Mouse (Mus musculus) T-helper 2 cell (primary cell): ENCODE results near the gene Ppp2r3c.
"Not testable (repeated sequence)": the region's sequence is repeated elsewhere in the genome, so short reads cannot be mapped to it uniquely, and the experiment has no call there.

Experiments used
- in situ Hi-C: fragments of 300-600 bp; cut with MboI, MseI; formaldehyde crosslinking; loops from one replicate; pipeline ENCODE4 v1.15.1; 2025; ENCODE audit warnings: high pct_unique_total_duplicates

The Ppp2r3c gene

DNA sequence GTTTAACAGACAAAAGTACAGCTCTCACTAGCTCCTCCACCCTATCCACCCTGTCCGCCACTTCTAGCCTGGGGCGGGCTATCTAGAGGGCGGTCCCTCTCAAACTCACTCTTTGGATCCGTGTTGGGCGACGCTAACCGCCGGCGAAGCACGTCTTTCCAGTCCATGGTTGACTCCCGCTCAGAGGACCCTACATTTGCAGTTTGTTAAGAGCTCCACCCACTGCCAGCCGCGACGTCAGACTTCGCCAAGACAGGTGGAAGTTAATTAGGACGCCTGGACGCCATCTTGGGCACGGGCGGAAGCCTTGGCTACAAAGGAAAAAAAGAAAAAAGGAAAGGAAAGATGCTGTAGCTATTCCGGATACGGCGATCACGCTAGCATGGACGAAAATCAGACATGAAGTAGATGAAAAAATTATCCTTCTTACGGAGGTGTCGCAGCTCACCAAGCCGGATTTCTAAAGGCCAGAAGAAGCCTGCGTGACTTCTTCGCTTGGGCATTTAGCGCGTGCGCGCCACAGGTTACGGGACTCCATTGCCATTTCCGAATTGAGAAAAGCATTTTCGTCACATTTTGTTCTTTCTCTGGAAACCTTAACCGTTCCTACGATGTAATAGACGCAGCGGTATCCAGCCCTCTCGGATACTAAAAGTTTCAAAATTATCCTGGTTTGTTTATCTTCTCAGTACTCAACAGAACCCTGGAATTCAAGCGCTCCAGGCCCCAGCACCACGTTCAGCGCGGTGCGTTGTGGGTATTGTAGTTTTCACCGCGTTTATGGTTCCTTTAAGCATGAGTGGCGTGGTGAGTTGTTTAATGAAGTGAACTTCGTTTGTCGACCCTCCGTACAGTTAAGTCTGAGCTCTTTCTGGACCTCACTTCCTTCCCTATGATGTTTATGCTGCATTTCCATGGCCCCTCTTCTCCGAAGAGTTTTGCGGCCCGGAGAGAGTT lies at the start of gene Ppp2r3c:
TSS of gene Ppp2r3c (minus strand) at position 514 of the 957 bp plus-strand sequence.
- in situ Hi-C loops, result no loop called here

DNA sequence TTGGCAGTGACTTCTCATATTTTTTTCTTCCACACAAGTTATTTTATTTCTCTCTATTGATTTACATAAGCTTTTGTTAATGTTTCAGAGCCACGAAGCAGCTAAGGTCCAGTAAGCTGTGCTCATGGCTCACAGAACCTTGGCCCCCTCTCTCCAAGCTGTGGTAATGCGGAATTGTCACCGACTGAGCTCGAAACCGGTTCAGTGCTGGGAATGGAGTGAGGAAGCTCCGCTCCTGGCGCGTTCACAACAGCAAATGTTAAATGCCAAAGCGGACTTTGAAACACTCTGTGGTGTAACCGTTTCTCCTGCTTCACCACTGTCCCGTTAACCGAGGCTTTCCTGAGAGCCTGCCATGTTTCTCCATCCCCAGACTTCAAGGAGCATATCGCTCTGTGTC lies 41.8 kb upstream of the Ppp2r3c start:
- in situ Hi-C loops, result no loop called here

DNA sequence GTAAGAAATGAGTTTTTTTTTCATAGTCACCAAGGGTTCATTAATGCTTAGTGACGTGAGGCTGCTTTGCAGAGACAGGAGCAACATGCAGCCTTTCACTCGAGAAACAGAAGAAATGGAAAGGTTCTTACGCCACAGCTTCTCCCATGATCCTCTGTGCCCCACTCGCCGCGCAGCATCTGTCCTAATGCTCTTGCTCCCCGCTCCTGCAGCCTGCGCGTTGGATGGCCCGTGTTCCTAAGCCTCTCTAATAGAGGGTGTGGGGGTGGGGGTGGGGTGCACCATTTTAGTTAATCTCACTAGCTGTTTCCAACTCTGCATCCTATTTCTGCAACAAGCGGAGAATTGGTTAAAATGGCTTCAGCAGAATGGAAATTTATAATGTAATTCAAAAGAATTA lies 41.2 kb upstream of the Ppp2r3c start:
- in situ Hi-C loops, result no loop called here

DNA sequence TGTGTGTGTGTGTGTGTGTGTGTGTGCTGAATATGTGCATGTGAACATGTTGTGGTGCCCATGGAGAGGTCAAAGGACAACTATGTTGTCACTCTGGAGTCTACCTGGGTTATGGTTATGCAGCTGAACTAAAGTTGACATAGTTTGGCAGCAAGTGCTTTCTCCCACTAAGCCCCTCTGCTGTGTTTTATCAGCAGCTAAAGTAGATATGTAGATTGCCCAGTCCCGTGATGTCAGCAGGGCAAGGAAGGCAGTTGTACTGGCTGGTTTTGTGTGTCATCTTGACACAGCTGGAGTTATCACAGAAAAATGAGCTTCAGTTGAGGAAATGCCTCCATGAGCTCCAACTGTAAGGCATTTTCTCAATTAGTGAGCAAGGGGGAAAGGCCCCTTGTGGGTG lies 40.2 kb upstream of the Ppp2r3c start:
- in situ Hi-C loops, result not testable (repeated sequence)

DNA sequence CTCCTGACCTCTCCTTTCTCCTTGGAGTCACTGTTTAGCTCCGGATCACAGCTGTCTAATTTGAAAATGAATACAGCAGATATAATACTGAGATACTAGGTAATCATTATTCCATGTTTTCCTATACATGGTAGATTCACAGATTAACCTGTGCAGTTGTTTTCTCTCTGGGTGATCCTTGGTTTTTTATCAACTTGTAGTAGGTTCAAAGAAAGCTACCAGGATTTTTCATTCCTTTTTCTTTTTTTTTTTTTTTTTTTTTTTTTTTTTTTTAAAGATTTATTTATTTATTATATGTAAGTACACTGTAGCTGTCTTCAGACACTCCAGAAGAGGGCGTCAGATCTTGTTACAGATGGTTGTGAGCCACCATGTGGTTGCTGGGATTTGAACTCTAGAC lies 35.7 kb upstream of the Ppp2r3c start:
- in situ Hi-C loops, result loop anchor here (5.0 kb wide), 1 partner anchor 49 kb away; no protein-coding TSS in a partner anchor

DNA sequence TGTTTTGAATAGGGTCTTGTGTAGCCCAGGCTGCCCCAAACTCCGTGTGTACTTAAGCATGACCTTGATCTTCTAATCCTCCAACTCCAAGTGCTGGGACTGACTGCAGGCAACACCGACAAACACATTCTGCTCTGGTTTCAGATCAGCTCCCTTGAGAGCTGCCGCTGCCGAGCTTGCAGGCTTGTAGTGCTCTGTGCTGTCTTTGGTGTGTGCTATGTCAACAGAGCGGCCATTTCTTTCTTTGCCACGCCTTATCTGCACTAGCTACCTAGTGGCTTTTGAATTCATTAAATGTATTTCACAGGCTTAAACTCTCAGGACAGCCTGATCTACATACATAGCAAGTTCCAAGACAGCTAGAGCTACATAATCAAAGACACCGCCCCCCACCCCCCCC lies 30.9 kb upstream of the Ppp2r3c start:
- in situ Hi-C loops, result no loop called here

DNA sequence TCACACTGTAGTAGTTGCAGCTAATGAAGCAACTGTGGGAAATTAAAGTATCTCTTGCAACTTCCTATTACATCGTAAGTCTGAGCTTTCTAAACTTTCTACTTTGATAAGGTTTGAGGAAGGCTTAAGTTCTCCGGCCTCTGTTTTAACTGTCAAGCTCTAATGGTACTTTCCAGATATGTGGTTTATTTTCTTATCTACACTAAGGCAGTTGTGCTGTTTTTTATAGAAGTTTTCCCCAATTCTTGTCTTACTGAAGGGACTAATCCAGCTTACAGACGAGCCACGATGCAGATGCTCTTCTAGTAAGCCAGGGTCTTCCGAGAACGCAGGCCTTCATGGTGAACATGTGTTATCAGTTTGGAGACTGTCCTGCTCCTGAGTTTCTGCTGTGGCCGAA lies 26.6 kb upstream of the Ppp2r3c start:
- in situ Hi-C loops, result no loop called here

DNA sequence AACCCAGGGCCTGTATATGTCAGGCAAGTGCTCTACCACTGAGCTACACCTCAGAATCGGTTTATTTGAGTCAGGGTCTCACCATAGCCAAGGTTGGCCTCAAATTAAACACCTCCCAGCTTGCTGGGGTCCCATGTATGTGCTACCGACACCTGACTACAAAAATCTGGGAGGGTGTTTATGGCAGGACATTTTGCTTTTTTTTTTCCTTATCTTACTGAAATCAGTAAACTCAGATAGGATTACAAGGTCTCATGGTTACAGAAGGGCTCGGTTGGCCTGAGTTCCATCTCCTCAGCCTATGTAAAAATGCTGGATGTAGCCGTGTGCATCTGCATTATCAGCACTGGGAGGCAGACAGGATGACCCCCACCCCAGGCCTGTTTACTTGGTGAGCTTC lies 26.0 kb upstream of the Ppp2r3c start:
- in situ Hi-C loops, result no loop called here

DNA sequence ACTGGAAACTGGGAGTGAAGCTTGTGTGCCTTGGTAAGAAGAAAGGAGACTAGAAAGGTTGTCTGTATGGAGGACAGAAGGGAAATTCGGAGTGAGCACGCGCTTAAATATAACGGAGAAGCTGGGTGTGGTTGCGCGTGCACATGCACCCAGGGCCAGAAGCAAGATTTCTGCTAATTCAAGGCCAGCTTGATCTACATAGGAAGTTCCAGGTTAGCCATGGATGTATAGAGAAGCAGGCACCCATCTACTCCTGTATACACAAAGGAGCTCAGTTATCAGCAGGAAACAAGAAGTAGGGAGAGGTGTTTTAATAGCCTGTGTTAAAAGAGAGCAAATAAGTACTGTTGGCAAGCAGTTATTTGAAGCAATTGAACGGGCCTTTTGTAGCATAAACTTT lies 22.9 kb upstream of the Ppp2r3c start:
- in situ Hi-C loops, result no loop called here

DNA sequence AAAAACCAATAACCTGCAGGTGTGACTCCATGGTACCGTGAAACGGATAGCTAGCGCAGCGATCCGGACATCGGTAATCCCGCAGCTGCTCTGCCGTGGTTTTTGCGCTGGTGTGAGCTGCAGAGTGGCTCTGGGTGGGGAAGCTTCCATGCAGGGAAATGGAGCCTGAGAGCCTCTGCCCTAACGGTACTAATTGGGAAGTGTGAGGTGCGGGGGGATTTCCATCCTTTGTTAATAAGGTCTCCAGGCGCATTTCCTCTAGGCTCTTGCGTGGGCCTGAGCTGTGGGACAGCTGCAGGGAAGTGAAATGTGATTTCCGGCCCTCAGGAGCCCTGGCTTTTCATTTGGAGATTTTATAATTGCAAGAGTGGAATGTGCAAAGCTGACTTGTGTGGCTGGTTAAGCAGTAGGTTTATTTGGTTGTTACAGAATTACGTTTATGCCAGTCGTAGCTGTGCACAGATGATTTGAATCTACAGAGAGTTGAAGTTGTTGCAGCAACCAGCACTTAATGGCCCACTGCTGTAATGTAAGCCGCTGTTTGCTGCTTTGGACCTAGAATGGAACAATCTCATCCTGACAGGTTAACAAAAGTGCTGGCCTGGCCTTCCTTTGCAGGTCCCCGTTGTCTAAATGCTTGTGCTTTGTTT lies 19.0 kb upstream of the Ppp2r3c start:
- in situ Hi-C loops, result no loop called here

DNA sequence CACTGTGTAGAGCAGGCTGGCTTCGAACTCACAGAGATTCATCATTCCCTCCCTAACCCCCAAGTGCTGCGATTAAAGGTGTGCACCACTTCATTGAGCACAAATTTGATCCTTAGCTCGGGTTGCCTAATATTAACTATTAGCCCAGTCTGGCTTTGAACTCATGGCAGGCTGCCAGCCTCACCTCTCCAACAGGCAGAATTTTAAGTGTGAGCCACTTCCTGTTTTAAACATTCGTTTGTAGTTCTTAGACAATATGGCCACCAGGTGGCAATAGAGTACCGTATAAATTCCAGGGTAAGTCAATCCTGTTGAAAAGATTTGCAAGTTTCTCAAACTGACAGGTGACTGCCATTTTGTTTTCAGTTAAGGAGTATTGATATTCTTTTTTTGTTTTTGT lies 12.4 kb upstream of the Ppp2r3c start:
- in situ Hi-C loops, result loop anchor here (5.0 kb wide), 1 partner anchor 187 kb away; no protein-coding TSS in a partner anchor

DNA sequence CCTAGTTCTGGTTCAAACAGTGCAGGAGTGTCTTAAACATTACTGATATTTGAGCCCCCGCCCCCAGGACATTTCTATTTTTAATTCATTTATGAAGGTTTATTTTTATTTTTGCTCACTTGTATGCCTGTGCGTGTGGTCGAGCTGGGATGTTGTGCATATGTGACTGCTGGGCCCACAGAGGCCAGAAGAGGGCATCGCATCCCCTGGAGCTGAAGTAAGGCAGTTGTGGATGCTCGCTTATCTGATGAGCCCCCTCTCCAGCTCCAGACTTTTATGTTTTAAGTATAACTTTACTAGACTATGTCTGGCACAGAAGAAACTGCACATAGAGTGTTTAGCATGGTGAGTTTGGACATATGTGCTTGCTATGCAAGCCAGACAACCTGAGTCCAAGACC lies 11.1 kb upstream of the Ppp2r3c start:
- in situ Hi-C loops, result no loop called here

DNA sequence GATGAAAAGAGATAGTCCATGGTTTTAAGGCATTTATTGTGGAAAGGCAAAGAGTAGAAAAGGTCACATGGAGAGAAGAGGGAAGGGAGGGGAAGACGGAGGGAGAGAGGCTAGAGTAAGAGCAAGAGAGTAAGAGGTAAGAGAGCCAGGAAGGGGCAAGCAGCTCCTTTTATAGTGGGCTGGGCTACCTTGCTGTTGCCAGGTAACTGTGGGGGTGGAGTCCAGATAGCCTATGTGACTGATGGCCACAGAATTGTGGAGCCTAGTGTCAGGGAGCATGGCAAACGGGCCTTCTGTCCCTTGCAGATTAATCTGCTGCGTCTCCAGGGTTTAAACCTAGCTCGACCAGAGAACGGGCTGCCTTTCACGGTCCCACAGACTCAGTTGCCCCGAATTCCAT lies 9.0 kb upstream of the Ppp2r3c start:
- in situ Hi-C loops, result no loop called here

DNA sequence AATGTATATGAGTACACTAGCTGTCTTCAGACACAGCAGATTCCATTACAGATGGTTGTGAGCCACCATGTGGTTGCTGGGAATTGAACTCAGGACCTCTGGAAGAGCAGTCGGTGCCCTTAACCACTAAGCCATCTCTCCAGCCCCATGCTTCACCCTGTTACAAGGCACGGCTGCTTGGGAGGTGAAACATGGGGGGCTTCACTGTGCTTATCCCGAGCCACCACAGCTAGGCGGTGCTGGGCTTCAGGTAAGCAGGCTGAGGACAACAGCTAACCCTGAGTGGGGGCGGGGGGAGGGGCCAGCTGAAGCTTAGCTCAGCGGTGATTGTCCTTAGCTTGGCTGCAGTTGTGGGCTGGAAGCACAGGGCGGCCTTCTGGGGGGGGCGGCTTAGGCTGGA lies 6.7 kb upstream of the Ppp2r3c start:
- in situ Hi-C loops, result no loop called here

DNA sequence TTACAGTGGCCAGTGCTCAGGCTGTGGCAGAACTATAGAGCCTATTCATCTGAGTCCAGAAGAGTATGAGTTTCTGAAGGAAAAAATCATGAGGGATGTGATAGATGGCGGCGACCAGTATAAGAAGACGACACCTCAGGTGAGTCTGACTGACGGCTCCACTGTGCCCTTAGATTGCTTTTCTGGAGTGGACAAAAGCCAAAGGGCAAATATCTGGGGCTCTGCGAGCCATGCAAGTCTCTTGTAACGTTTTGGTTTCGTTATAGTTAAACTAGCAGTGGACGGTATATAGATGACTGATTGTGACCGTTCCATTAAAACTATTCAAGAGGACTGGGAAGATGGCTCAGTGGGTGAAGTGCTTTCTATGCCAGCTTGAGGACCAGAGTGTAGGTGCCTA lies 5.9 kb upstream of the Ppp2r3c start:
- in situ Hi-C loops, result no loop called here

DNA sequence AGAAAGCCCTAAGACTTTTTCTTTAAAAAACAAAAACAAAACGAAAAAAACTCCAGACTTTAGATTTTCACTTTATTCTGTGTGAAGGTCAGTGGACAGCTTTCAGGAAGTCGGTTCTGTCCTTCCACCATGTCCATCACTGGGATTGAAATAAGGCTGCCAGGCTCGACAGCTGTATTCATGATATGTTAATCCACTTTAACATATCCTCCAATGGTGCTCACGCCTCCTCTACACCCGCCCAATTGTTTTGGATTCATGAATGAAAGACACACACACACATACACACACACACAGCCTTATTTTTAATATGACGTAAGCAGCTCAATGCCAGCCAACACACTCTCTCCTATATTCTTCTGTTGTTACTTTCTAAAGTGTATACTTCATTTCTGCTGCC lies 4.8 kb upstream of the Ppp2r3c start:
- in situ Hi-C loops, result no loop called here

DNA sequence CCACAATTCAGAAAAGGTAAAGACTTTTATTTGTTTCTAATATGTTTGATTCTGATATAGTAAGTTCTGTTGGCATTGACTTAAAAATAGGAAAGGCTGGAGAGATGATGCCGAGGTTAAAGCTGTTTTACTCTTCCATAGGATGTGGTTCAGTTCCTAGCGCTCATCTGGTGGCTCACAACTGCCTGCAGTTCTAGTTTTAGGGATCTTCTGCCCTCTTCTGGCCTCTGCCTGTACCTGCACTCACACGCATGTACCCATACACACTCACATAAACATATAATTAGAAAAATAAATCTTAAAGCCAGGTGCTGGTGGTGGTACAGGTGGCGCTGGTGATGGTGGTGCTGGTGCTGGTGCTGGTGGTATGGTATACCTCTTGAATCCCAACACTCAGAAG lies 3.6 kb upstream of the Ppp2r3c start:
- in situ Hi-C loops, result no loop called here

DNA sequence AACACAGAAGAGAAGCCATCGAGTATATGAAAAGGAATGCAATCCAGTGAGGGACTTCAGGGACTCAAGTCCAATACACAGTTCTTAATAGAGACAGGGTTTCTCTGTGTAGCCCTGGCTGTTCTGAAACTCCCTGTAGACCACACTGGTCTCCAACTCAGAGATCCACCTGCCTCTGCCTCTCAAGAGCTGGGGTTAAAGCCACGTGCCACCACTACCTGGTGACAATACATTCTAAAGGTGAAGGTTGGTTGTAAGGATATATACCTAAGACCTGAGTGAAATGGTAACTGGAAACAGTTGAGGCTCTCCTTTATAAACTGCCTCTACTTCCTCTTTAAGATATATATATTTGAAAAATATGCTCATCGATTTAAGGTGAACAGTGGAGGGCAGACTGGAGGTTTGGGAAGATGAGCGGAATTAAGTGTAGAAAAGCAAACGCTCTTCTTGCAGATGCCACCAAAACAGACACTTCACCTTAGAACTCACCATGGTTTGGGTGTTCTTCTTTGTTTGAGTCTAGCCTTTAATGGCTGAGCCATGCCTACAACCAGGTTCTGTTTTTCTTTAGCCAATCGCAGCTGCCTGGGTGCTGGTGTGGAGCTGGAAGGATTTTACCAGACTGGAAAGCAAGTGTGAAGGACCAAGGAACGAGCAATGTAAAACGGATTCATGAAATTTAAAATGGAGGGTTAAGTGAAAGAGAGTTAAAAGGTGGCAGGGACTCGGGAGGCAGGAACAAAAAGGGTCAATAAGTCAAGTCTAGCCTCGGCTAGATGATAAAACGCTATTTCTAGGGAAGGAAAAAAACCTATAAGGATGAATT lies 1.1 kb downstream of the Ppp2r3c start:
- in situ Hi-C loops, result no loop called here

DNA sequence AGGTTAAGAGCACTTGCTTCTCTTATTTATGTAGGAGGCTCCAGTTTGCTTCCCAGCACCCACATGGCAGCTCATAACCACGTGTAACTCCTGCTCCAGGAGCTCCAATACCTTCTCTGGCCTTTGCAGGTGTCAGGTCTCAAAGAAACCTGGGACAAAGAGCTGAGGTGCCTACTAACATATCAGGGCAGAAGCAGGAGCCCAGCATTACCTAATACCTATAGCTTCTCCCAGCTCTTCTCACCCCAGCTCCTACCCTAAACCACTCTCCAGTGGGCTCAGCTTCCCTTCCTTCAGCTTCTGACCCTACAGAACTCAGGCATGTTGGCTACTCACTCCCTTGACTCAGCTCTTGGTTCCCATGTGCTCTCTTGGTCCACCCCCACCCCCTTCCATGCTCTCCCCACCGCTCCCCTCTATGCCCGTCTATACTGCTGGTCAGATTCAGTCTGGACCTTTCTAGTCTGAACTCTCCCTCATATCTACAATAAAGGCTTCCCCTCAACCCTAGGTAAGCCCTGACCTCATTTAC lies 1.9 kb downstream of the Ppp2r3c start:
- in situ Hi-C loops, result no loop called here

DNA sequence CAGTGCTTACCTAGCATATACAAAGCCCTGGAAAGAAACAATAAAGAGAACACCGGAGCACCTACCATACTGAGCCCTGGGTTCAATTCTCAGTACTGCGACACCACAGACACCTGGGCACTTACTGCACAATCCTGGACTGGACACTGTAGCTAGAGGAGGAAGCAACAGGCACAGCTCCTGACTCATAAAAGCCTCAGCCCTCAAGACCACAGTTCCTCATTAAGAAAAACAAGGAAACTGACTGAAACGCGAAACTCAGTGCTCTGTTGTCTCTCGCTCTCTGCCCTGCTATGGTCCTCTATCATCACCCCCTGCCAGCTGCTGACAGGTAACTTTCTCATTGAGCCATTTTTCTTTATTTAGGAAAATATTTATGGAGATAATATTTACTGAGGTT lies 3.5 kb downstream of the Ppp2r3c start, which contains the start of gene 1110008L16Rik:
TSS of gene 1110008L16Rik (plus strand) at position 242 of the 400 bp plus-strand sequence.
- in situ Hi-C loops, result no loop called here

DNA sequence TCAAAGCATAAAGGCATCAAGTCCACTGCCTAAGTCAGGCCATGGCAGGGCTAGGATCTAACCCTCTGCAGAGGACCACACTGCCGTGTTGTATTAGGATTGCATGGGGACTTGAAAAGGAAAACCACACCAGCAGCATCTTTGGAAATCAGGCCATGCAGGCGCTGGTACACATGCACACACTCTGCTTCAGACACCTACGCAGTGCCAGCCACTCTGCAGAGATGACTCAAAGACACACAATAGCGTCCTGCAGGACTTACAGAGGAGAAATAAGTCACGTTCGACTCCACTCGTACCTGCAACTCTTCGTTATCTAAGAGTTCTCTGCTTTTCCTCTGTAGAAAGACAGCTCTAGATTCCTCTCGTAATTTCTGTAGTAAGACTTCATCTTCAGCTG lies 4.7 kb downstream of the Ppp2r3c start:
- in situ Hi-C loops, result no loop called here

DNA sequence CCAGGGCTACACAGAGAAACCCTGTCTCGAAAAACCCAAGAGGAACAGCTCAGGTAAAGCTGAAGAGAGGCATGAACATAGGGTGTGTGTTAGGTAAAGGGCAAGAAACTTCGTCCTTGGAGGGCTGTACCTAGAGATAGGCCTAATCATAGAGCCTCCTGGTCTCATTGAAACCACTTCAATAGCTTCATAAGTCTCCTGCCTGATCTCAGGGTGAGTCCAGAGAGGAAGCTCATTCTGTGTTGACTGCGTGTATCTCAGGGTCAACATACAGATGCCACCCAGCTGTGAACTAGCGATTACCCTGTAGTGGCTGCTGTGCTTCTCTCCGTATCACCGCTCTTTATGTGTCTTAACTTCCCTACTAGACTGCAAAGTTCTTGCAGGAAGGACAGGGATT lies 25.2 kb downstream of the Ppp2r3c start:
- in situ Hi-C loops, result loop anchor here (5.0 kb wide), 2 partner anchors 65 to 140 kb away; no protein-coding TSS in a partner anchor
